Mouse (Mus musculus) testis, adult 2 months (tissue): ENCODE data around the gene Usb1. TPM values are rescaled to one million over a fixed set of nuclear protein-coding genes. Genes with fewer than 3 reads are reported as not detected.

Source experiments
- H3K27ac ChIP-seq: fragments of 200-500 bp; 2 replicates; pipeline ENCODE4 v1.5.1; 2012; ENCODE audit warnings: low read depth, low read length; ENCODE audit not compliant: control insufficient read depth, insufficient read depth
- H3K27me3 ChIP-seq: fragments of 200-500 bp; 2 replicates; pipeline ENCODE4 v1.6.1; 2012; ENCODE audit warnings: mild to moderate bottlenecking, low read length, moderate library complexity; ENCODE audit not compliant: control insufficient read depth, insufficient read depth
- H3K36me3 ChIP-seq: fragments of 200-500 bp; 2 replicates; pipeline ENCODE4 v1.6.1; 2012; ENCODE audit warnings: mild to moderate bottlenecking, low read length; ENCODE audit not compliant: control insufficient read depth, insufficient read depth
- H3K4me1 ChIP-seq: fragments of 200-500 bp; 2 replicates; pipeline ENCODE4 v1.6.1; 2012; ENCODE audit warnings: low read length; ENCODE audit not compliant: control insufficient read depth, insufficient read depth
- H3K4me3 ChIP-seq: fragments of 200-500 bp; 2 replicates; pipeline ENCODE4 v1.5.1; 2012; ENCODE audit warnings: low read depth, mild to moderate bottlenecking, low read length, moderate library complexity, mixed read lengths; ENCODE audit not compliant: control insufficient read depth
- CTCF ChIP-seq: fragments of 200-500 bp; IDR thresholded peaks from 2 replicates; pipeline ENCODE4 v1.5.1; 2012; ENCODE audit warnings: low read depth, mild to moderate bottlenecking, inconsistent platforms, low read length, moderate library complexity; ENCODE audit not compliant: control insufficient read depth, insufficient read depth, insufficient replicate concordance
- POLR2A ChIP-seq: fragments of 200-500 bp; IDR thresholded peaks from 2 replicates; pipeline ENCODE4 v1.6.1; 2012; ENCODE audit warnings: low read depth, mild to moderate bottlenecking, inconsistent platforms, low read length, moderate library complexity; ENCODE audit not compliant: control insufficient read depth
- polyA plus RNA-seq: library from polyadenylated mRNA; depleted of rRNA; stranded (reverse); fragments of >200 nt; gene quantifications from 2 replicates; pipeline ENCODE4 v1.2.3, GENCODE M21; 2012; rRNA removed

Gene Usb1
- polyA plus RNA-seq = 33.1 and 34.0 TPM in 2 replicates

DNA sequence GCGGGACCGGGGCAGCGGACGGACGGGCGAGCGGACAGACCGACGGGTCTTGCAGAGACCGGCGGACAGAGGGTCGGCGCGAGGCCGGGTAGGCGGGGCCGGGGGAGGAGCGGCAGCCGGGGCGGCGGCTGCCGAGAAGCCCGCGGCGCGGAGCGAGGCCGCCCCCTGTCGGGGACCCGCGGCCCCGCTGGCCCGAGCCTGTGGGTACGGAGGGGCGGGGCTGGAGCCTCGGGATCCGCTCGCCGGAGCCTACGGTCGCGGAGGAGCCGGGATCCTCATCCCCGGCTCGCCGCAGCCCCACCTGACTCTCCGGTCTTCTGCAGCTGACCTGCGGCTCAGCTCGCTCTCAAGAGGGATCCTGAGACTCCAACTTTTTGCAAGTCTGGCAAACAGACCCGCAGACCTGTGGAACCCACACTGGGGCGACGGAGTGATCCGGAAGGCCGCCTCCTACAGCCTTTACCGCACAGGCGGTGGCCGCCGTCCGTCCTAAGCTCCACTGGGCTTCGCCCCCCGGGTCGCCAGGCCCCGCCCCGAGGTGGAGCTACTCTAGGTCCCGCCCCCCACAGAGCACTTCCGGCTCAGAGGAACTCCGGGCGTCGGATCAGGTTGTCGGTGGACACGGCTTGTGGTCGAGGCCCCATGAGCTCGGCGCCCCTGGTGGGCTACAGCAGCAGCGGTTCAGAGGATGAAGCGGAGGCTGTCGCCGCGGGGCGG is at the start of gene Usb1, which contains the start of gene Zfp319:
Usb1 (plus strand) TSS at position 565 of the 717 bp plus-strand sequence.
Zfp319 (minus strand) TSS at position 231 of the 717 bp plus-strand sequence.
- no peaks in the 10 kb centered on the region; the same call in 1 of the 2 replicates for H3K36me3 ChIP-seq
- H3K4me3 ChIP-seq = peak within 1 kb of the TSS; percentile 93
- peak within 1 kb of the TSS; percentile 90 for H3K27ac ChIP-seq
- peaks cover 3% of the 10 kb centered on the region; the same call in 1 of the 2 replicates for H3K4me1 ChIP-seq
- TF ChIP-seq CTCF = peak; percentile 44; the same call in 1 of the 2 replicates
- peak; percentile 75 for TF ChIP-seq POLR2A
- no peaks in the 10 kb centered on the region for H3K27me3 ChIP-seq

DNA sequence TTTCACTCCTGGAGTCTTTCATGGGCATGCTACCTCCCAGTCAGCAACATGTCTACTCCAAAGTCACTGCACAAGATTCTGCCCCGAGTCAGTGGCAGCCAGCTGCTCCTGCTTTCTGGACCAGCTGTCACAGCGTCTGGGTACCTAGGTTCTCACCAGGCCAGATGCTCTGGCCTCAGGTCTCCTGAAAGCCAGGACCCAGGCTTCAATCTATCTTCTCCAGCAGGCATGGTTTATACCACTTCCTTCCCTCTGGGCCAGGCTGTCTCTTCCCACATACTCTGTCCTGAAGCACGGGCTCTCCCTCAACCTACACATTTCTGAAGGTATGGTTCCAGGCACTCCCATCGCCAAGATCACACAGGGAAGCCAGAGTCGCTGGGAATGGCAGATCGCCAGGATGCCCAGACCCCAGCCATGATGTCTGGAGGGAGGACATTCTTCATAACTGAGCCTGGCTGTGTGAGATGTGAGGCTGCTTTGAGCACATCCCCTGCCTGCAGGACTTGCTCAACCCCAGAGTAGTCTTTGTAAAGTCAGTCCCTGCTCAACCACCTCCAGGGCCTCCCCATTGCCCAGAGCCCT is 42.9 kb upstream of the Usb1 start:
- no peak overlapping the region for H3K27ac ChIP-seq
- no peaks in the 10 kb centered on the region for H3K27me3 ChIP-seq
- no peak for TF ChIP-seq POLR2A
- TF ChIP-seq CTCF = no peak
- no peak overlapping the region for H3K4me3 ChIP-seq
- peaks cover 12% of the 10 kb centered on the region for H3K4me1 ChIP-seq
- H3K36me3 ChIP-seq = no peaks in the 10 kb centered on the region

DNA sequence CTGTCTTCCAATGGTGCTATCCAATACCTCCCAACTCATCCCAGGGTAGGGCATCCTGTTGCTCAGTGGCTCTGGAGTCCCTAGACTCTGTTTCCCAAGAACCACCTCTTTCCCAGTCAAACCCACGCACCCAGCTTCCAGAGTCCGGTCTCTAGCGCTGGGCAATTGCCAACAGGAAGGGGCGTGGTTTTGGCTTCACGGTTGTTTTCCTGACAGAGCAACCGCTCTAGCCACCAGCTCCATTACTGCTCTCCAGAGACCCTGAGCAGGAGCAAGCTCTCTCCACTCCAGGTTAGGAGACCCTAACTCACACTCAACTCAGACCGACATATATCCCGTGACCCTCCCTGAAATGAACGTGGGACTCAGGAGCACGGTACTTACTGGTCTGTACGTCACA is 38.9 kb upstream of the Usb1 start:
- Histone ChIP-seq H3K36me3 (no peaks in the 10 kb centered on the region), H3K27me3 (no peaks in the 10 kb centered on the region), H3K4me3 (peak overlapping the region; percentile 82), H3K4me1 (peaks cover 12% of the 10 kb centered on the region), H3K27ac (peak overlapping the region; percentile 85)
- TF ChIP-seq POLR2A = peak; percentile 60
- TF ChIP-seq CTCF = no peak

DNA sequence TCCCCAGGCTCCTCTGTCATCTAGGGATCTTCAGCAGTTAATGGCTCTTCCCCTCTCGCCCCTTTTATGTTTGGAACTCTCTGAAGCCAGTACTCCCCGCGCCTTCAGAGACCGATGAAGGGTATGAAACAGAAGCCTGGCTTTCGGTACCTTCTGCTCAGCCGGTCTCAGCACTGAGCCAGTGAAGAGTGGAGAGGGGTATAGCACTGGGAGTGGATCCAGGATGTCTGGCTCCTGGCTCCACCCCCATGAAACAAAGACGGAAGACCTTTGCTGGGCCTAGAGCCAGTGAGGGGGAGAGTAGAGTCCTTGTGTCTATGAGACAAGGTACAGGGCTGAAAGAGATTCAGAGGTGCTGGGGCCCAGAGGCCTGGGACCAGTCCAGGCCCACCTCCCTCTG is 38.2 kb upstream of the Usb1 start:
- Histone ChIP-seq H3K4me3 (peak overlapping the region; percentile 82), H3K4me1 (peaks cover 12% of the 10 kb centered on the region), H3K27ac (peak overlapping the region; percentile 59), H3K36me3 (no peaks in the 10 kb centered on the region), H3K27me3 (no peaks in the 10 kb centered on the region)
- TF ChIP-seq CTCF = no peak
- TF ChIP-seq POLR2A = peak; percentile 61; the same call in 1 of the 2 replicates

- TF ChIP-seq CTCF = peak; percentile 38; the same call in 1 of the 2 replicates
- TF ChIP-seq POLR2A = no peak
- no peaks in the 10 kb centered on the region for H3K36me3 ChIP-seq
- no peak overlapping the region for H3K4me3 ChIP-seq
- peaks cover 5% of the 10 kb centered on the region for H3K4me1 ChIP-seq
- H3K27me3 ChIP-seq = no peaks in the 10 kb centered on the region
- H3K27ac ChIP-seq = no peak overlapping the region
Measured at GRCm38 (mm10) chr8:95302410-95302809, 29.7 kb upstream of the Usb1 start.

- Histone ChIP-seq H3K27me3 (no peaks in the 10 kb centered on the region), H3K36me3 (no peaks in the 10 kb centered on the region), H3K27ac (peak overlapping the region; percentile 34; the same call in 1 of the 2 replicates), H3K4me1 (peaks cover 5% of the 10 kb centered on the region), H3K4me3 (no peak overlapping the region)
- TF ChIP-seq POLR2A = no peak
- TF ChIP-seq CTCF = no peak
Measured at GRCm38 (mm10) chr8:95305526-95305925, 26.6 kb upstream of the Usb1 start.

DNA sequence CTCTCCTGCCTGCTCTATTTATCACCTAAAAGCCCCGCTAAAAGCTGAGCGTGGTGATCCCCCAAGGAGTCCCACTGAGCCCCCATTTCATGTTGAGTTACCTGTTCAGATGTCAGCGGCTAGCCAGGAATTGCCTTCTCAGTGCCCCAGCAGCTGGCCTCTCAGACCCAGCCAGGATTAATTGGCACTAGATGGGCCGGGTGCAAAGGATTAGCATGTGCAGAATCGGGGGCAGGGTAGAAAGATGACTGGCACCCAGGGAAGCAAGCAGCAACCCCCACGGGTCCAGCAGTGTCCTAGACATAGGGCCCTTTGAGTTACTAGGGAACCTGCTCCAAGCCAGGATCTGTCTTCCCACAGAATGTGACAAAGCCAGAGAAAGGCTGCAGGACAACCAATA is 25.7 kb upstream of the Usb1 start, which contains the start of gene Cngb1:
Cngb1 (minus strand) TSS at position 155 of the 400 bp plus-strand sequence.
- Histone ChIP-seq H3K4me1 (peaks cover 7% of the 10 kb centered on the region), H3K4me3 (no peak within 1 kb of the TSS), H3K36me3 (no peaks in the 10 kb centered on the region), H3K27me3 (no peaks in the 10 kb centered on the region), H3K27ac (peak within 1 kb of the TSS; percentile 34)
- TF ChIP-seq CTCF (no peak), POLR2A (no peak)
